Mouse (Mus musculus) left cerebral cortex, adult 2 months (tissue): ENCODE measurements at regions not wholly inside any gene's neighbourhood (a gene's known extent, or its start where the extent isn't known, plus 50 kb on each side); places are given as distances from the start of the nearest gene placed in this dataset.
"Not testable (repeated sequence)": the region's sequence is repeated elsewhere in the genome, so short reads cannot be mapped to it uniquely, and the experiment has no call there.

Experiments
- DNase-seq, 2 experiments: peaks; one replicate each; pipeline ENCODE4 v3.0.0; 2021 to 2022; ENCODE audit warnings: low spot score in 2 of 2, mixed read lengths in 1 of 2; ENCODE audit errors: extremely low spot score in 1 of 2
- H3K27ac ChIP-seq: fragments of 200-600 bp; 2 replicates; pipeline ENCODE4 v1.8.1; 2022
- H3K4me3 ChIP-seq: fragments of 200-600 bp; 2 replicates; pipeline ENCODE4 v1.8.1; 2022
- CTCF ChIP-seq: fragments of 200-600 bp; IDR thresholded peaks from 2 replicates; pipeline ENCODE4 v1.8.1; 2022; ENCODE audit warnings: antibody characterized with exemption, mild to moderate bottlenecking, moderate library complexity
- intact Hi-C: fragments of 180-260 bp; cut with DNase I; formaldehyde crosslinking; loops from one replicate; pipeline ENCODE4 v1.15.1; 2025

DNA sequence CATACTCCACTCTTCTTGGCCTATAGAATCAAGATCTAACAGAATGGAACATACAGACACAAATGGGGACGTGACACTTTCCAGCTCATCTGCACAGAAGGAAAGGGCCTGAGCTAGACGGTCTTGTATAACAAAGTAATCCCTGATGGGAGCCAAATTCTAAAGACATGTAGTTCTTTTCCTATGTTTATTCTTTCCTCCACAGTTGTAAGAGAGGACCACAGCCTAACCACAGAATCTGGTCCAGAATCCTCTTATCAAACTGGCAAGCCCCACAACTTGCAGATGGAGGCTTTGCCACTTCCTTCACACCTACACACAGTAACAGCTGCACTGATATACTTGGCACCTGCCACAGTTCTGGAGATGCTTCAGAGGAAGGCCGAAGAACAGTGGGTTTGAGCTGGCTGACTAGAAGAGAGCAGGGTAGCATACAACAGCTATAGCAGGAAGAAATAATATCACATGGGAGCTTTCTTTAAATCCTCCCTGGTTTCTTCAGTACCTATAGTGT lies 142.7 kb upstream of the Cenpw start:
- intact Hi-C loops = no loop called here
- no peak overlapping the region for H3K4me3 ChIP-seq

GRCm38 (mm10) chr10:30328334-30329014 lies 128.1 kb upstream of the Cenpw start:
- no peak overlapping the region for H3K4me3 ChIP-seq
- no peak for DNase-seq
- intact Hi-C loops = no loop called here
- no peak overlapping the region for H3K27ac ChIP-seq
- TF ChIP-seq CTCF = no peak

More for the DNA sequence above, 142.7 kb upstream of the Cenpw start:
- TF ChIP-seq CTCF = no peak
- H3K27ac ChIP-seq = no peak overlapping the region
- DNase-seq = peak; percentile 11 to 40

GRCm38 (mm10) chr10:30327849-30328248 lies 127.5 kb upstream of the Cenpw start:
- no peak for TF ChIP-seq CTCF
- intact Hi-C loops = no loop called here

GRCm38 (mm10) chr10:30326861-30327260 lies 126.5 kb upstream of the Cenpw start:
- DNase-seq = no peak
- no peak for TF ChIP-seq CTCF

More at GRCm38 (mm10) chr10:30327849-30328248, 127.5 kb upstream of the Cenpw start:
- no peak for DNase-seq
- Histone ChIP-seq H3K4me3 (no peak overlapping the region), H3K27ac (no peak overlapping the region)

DNA sequence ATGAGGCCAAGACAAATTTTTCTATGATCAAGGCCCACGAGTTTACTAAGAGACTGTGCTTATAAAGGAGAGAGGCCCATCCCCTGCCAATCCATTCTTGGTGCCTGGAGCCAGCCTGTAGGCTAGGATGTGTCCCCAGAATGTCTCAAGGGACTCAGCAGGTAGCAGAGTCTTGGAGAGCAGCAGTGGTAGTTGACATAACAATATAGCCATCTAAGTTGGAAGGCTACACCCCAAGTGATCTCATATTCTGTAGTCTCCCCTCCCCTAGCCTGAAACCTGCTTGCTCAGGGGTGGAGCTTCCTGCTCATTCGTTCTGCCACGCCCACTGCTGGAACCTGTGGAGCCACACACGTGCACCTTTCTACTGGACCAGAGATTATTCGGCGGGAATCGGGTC lies 95.5 kb upstream of the Cenpw start:
- H3K4me3 ChIP-seq, intact Hi-C loops, H3K27ac ChIP-seq, DNase-seq: not testable (repeated sequence)

More at GRCm38 (mm10) chr10:30326861-30327260, 126.5 kb upstream of the Cenpw start:
- H3K4me3 ChIP-seq = no peak overlapping the region
- H3K27ac ChIP-seq = no peak overlapping the region
- intact Hi-C loops = no loop called here

GRCm38 (mm10) chr10:30281666-30282065 lies 81.3 kb upstream of the Cenpw start:
- TF ChIP-seq CTCF = no peak
- DNase-seq = no peak
- H3K4me3 ChIP-seq = no peak overlapping the region
- intact Hi-C loops = no loop called here
- no peak overlapping the region for H3K27ac ChIP-seq

GRCm38 (mm10) chr10:30280451-30280850 lies 80.1 kb upstream of the Cenpw start:
- intact Hi-C loops = no loop called here
- DNase-seq = no peak
- H3K27ac ChIP-seq = no peak overlapping the region
- no peak for TF ChIP-seq CTCF
- H3K4me3 ChIP-seq = no peak overlapping the region

DNA sequence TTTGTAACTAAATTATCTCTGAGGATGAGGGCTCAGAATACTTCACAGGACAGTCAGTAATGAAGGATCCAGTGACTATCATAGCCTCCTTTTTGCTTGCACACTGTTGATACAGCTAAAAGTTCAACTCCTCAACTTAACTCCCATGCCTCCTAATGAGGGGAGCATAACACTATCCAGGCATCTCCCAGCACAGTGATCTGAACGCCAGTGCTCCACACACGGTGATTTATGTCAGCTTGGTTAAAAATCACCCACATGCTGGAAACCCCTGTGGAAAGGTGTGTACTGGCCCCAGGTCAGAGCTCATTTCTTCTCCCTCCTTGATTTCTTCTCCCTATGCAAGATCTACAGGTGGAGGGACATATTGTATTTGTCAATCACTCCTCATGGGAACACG lies 79.6 kb upstream of the Cenpw start:
- intact Hi-C loops = no loop called here
- no peak overlapping the region for H3K27ac ChIP-seq
- DNase-seq = no peak
- no peak for TF ChIP-seq CTCF
- no peak overlapping the region for H3K4me3 ChIP-seq

GRCm38 (mm10) chr10:30278987-30279386 lies 78.6 kb upstream of the Cenpw start:
- Histone ChIP-seq H3K27ac (no peak overlapping the region; the same call in 1 of the 2 replicates), H3K4me3 (no peak overlapping the region)
- no peak for DNase-seq
- no peak for TF ChIP-seq CTCF
- intact Hi-C loops = no loop called here

GRCm38 (mm10) chr10:30265129-30265528 lies 64.8 kb upstream of the Cenpw start:
- Histone ChIP-seq H3K4me3 (no peak overlapping the region), H3K27ac (no peak overlapping the region)
- intact Hi-C loops = no loop called here
- no peak for DNase-seq
- TF ChIP-seq CTCF = no peak

GRCm38 (mm10) chr10:30259716-30260115 lies 59.4 kb upstream of the Cenpw start:
- intact Hi-C loops = no loop called here
- Histone ChIP-seq H3K27ac (no peak overlapping the region), H3K4me3 (no peak overlapping the region)
- no peak for DNase-seq
- no peak for TF ChIP-seq CTCF

GRCm38 (mm10) chr10:30257889-30258288 lies 57.5 kb upstream of the Cenpw start:
- H3K4me3 ChIP-seq = no peak overlapping the region
- no peak for DNase-seq
- intact Hi-C loops = no loop called here
- no peak overlapping the region for H3K27ac ChIP-seq
- TF ChIP-seq CTCF = no peak
